ENCODE assay signal across 9 mouse cellular contexts in genomic region chr11:54862621-54863520, GRCm38 (mm10). TPM values are rescaled to one million over a fixed set of nuclear protein-coding genes. Genes with fewer than 3 reads are reported as not detected.
DNase-seq lines count a peak whose midpoint lies in the region; ATAC-seq lines count a peak whose summit lies in the region.
"Had no signal": no experiment of that assay in that cellular context is flagged by ENCODE, and none has a peak within 500 bp of the region (broad histone marks: within the 10 kb centered on the region; RNA-seq: fewer than 3 reads in every experiment).

No protein-coding gene starts in this region.

- H3K36me3 ChIP-seq in forebrain, embryonic 11.5 days (ENCODE audit: control insufficient read depth, insufficient read depth, low read length), result no peaks in the 10 kb centered on the region
- no peaks in the 10 kb centered on the region for H3K36me3 ChIP-seq in forebrain, embryonic 15.5 days
- H3K36me3 ChIP-seq in embryonic facial prominence, embryonic 10.5 days (replicated peaks), result peaks cover under 1% of the 10 kb centered on the region
- no peaks in the 10 kb centered on the region for H3K36me3 ChIP-seq in lung, embryonic 16.5 days (ENCODE audit: control insufficient read depth, insufficient read depth, low read length)

- no peak overlapping the region for H3K27ac ChIP-seq in forebrain, embryonic 11.5 days (ENCODE audit: low read depth, low read length)
- no peak overlapping the region for H3K27ac ChIP-seq in forebrain, embryonic 15.5 days (replicated peaks)
- no peak overlapping the region for H3K27ac ChIP-seq in embryonic facial prominence, embryonic 10.5 days (replicated peaks)
- no peak overlapping the region for H3K27ac ChIP-seq in lung, embryonic 16.5 days (ENCODE audit: low read length)
- H3K27ac ChIP-seq: heart, embryonic 13.5 days had no signal

- H3K4me2 ChIP-seq in forebrain, embryonic 11.5 days (ENCODE audit: low read depth, low read length, severe bottlenecking), result no peak overlapping the region
- H3K4me2 ChIP-seq in forebrain, embryonic 15.5 days (replicated peaks), result no peak overlapping the region
- H3K4me2 ChIP-seq in lung, embryonic 16.5 days (ENCODE audit: low read depth, low read length), result no peak overlapping the region
- H3K4me2 ChIP-seq: heart, embryonic 13.5 days had no signal

- H3K9ac ChIP-seq in forebrain, embryonic 11.5 days (ENCODE audit: low read length), result no peak overlapping the region
- H3K9ac ChIP-seq in forebrain, embryonic 15.5 days (replicated peaks), result no peak overlapping the region
- H3K9ac ChIP-seq in lung, embryonic 16.5 days (ENCODE audit: low read length), result 0 out of 2 replicates have a peak overlapping the region, but pooled peaks have one; percentile 37
- H3K9ac ChIP-seq: heart, embryonic 13.5 days had no signal

- no peaks in the 10 kb centered on the region for H3K9me3 ChIP-seq in forebrain, embryonic 11.5 days (ENCODE audit: control insufficient read depth, low read length)
- no peaks in the 10 kb centered on the region for H3K9me3 ChIP-seq in forebrain, embryonic 15.5 days
- H3K9me3 ChIP-seq in embryonic facial prominence, embryonic 10.5 days, result no peaks in the 10 kb centered on the region
- no peaks in the 10 kb centered on the region for H3K9me3 ChIP-seq in lung, embryonic 16.5 days (ENCODE audit: control insufficient read depth, low read length)
- H3K9me3 ChIP-seq: heart, embryonic 13.5 days had no signal

- peak; percentile 75 for DNase-seq in forebrain, embryonic 11.5 days (ENCODE audit: low spot score)
- peak; percentile 46 for DNase-seq in urinary bladder, postnatal 14 days (ENCODE audit: low spot score)
- DNase-seq in urinary bladder, postnatal 10 days (ENCODE audit: low spot score), result no peak
- peak; percentile 59 for DNase-seq in embryonic facial prominence, embryonic 10.5 days (ENCODE audit: low spot score)
- DNase-seq in kidney, postnatal 25 days, result peak; percentile 51 to 66
- peak; percentile 50 for DNase-seq in telencephalon, adult 2 months (ENCODE audit: low read depth, low spot score)

- ATAC-seq in forebrain, embryonic 11.5 days (replicated peaks; ENCODE audit: low FRiP score), result no peak
- ATAC-seq in forebrain, embryonic 15.5 days (replicated peaks), result no peak
- no peak for ATAC-seq in lung, embryonic 16.5 days (ENCODE audit: low read depth)

- no peak overlapping the region for H3K4me3 ChIP-seq in forebrain, embryonic 11.5 days (ENCODE audit: low read depth, low read length)
- H3K4me3 ChIP-seq in forebrain, embryonic 15.5 days, result no peak overlapping the region
- H3K4me3 ChIP-seq in embryonic facial prominence, embryonic 10.5 days, result no peak overlapping the region
- H3K4me3 ChIP-seq in lung, embryonic 16.5 days (ENCODE audit: low read length), result no peak overlapping the region
- H3K4me3 ChIP-seq: heart, embryonic 13.5 days had no signal

- WGBS in forebrain, embryonic 11.5 days, result 50% methylated on average over 10 of the region's 10 CpGs
- 48% methylated on average over 10 of the region's 10 CpGs for WGBS in forebrain, embryonic 15.5 days
- WGBS in embryonic facial prominence, embryonic 10.5 days, result 45% methylated on average over 10 of the region's 10 CpGs
- 41% methylated on average over 10 of the region's 10 CpGs for WGBS in lung, embryonic 16.5 days

- no peaks in the 10 kb centered on the region for H3K27me3 ChIP-seq in forebrain, embryonic 11.5 days (ENCODE audit: control insufficient read depth, insufficient read depth, low read length)
- H3K27me3 ChIP-seq in forebrain, embryonic 15.5 days, result no peaks in the 10 kb centered on the region
- H3K27me3 ChIP-seq in embryonic facial prominence, embryonic 10.5 days (replicated peaks; ENCODE audit: low read depth, poor library complexity, severe bottlenecking), result no peaks in the 10 kb centered on the region
- H3K27me3 ChIP-seq in lung, embryonic 16.5 days (ENCODE audit: control insufficient read depth, insufficient read depth, low read depth, low read length), result no peaks in the 10 kb centered on the region
- H3K27me3 ChIP-seq: heart, embryonic 13.5 days had no signal

- no peaks in the 10 kb centered on the region; the same call in 1 of the 2 replicates for H3K4me1 ChIP-seq in forebrain, embryonic 11.5 days (replicated peaks; ENCODE audit: control insufficient read depth, insufficient read depth, low read length)
- H3K4me1 ChIP-seq in forebrain, embryonic 15.5 days, result peaks cover 28% of the 10 kb centered on the region
- H3K4me1 ChIP-seq in embryonic facial prominence, embryonic 10.5 days, result peaks cover 25% of the 10 kb centered on the region
- H3K4me1 ChIP-seq in lung, embryonic 16.5 days (replicated peaks; ENCODE audit: control insufficient read depth, insufficient read depth, low read length), result peaks cover 18% of the 10 kb centered on the region

RNA-seq across cellular contexts. Expression of gene Lyrm7, which starts 2.2 kb away (rescaled TPM):
- polyA plus RNA-seq in forebrain, embryonic 11.5 days (2014; fragmentation: Nextera tagmentation; extraction: Ambion mirVana), result 6.4 and 8.6 TPM in 2 replicates
- 12.9 and 13.9 TPM in 2 replicates for polyA plus RNA-seq in forebrain, embryonic 15.5 days (2015; fragmentation: Nextera tagmentation; extraction: Ambion mirVana)
- polyA plus RNA-seq in embryonic facial prominence, embryonic 10.5 days (2016; fragmentation: Nextera tagmentation; extraction: Ambion mirVana), result 6.7 and 6.9 TPM in 2 replicates
- polyA plus RNA-seq in lung, embryonic 16.5 days (2015; fragmentation: Nextera tagmentation; extraction: Ambion mirVana), result 5.8 and 7.7 TPM in 2 replicates

RNA-seq across cellular contexts. Expression of gene Hint1, which starts 3.3 kb away (rescaled TPM):
- 633 and 702 TPM in 2 replicates for polyA plus RNA-seq in forebrain, embryonic 11.5 days (2014; fragmentation: Nextera tagmentation; extraction: Ambion mirVana)
- 778 and 784 TPM in 2 replicates for polyA plus RNA-seq in forebrain, embryonic 15.5 days (2015; fragmentation: Nextera tagmentation; extraction: Ambion mirVana)
- polyA plus RNA-seq in embryonic facial prominence, embryonic 10.5 days (2016; fragmentation: Nextera tagmentation; extraction: Ambion mirVana), result 643 and 644 TPM in 2 replicates
- polyA plus RNA-seq in lung, embryonic 16.5 days (2015; fragmentation: Nextera tagmentation; extraction: Ambion mirVana), result 563 and 641 TPM in 2 replicates

RNA-seq across cellular contexts. Expression of gene Gpx3, which starts 39.4 kb away (rescaled TPM):
- 52.8 and 61.6 TPM in 2 replicates for polyA plus RNA-seq in forebrain, embryonic 11.5 days (2014; fragmentation: Nextera tagmentation; extraction: Ambion mirVana)
- polyA plus RNA-seq in forebrain, embryonic 15.5 days (2015; fragmentation: Nextera tagmentation; extraction: Ambion mirVana), result 17.0 and 17.2 TPM in 2 replicates
- 72.8 and 90.1 TPM in 2 replicates for polyA plus RNA-seq in embryonic facial prominence, embryonic 10.5 days (2016; fragmentation: Nextera tagmentation; extraction: Ambion mirVana)
- polyA plus RNA-seq in lung, embryonic 16.5 days (2015; fragmentation: Nextera tagmentation; extraction: Ambion mirVana), result 181 and 202 TPM in 2 replicates
